Mouse (Mus musculus) adrenal gland, postnatal 14 days (tissue): ENCODE data around the gene Bicc1. TPM values are rescaled to one million over a fixed set of nuclear protein-coding genes. Genes with fewer than 3 reads are reported as not detected.

Source experiments
- total RNA-seq: library from RNA; stranded (reverse); gene quantifications from 2 replicates; pipeline ENCODE4 v1.2.3, GENCODE M21; 2021

Gene Bicc1
- total RNA-seq, 1 experiment from 2014 or later = 17.1 TPM

Other genes starting within 250 kb of the Bicc1 start
- 66.3 and 70.1 TPM in 2 replicates for gene Tfam, start 78.6 kb upstream of the Bicc1 start, total RNA-seq
- gene Ube2d1, start 125.6 kb upstream of the Bicc1 start, total RNA-seq = 19.2 and 20.5 TPM in 2 replicates
- gene Cisd1, start 185.3 kb upstream of the Bicc1 start, total RNA-seq = 150 and 159 TPM in 2 replicates
- gene Ipmk, start 188.1 kb upstream of the Bicc1 start, total RNA-seq = 15.3 and 15.7 TPM in 2 replicates